Comparison of ENCODE assay signal across 8 mouse cellular contexts in genomic region chr5:112091867-112092535, GRCm38 (mm10).
DNase-seq lines count a peak whose midpoint lies in the region; ATAC-seq lines count a peak whose summit lies in the region.

No protein-coding gene starts in this region.

- ATAC-seq in kidney, embryonic 15.5 days (replicated peaks; ENCODE audit: low FRiP score): no peak

- no peaks in the 10 kb centered on the region for H3K4me1 ChIP-seq in kidney, embryonic 15.5 days

- H3K9ac ChIP-seq in kidney, embryonic 15.5 days: no peak overlapping the region

- intact Hi-C loops in left cerebral cortex, postnatal 10 days (cut with DNase I): no loop called here

- H3K27ac ChIP-seq in kidney, embryonic 15.5 days: no peak overlapping the region

- H3K4me3 ChIP-seq in kidney, embryonic 15.5 days (replicated peaks): no peak overlapping the region

- peak; percentile 14 for DNase-seq in kidney, adult 9 months
- DNase-seq in cerebellum, adult 9-10 months: peak; percentile 62
- peak; percentile 18 for DNase-seq in gastrocnemius, postnatal 25 days
- peak; percentile 63 to 69 for DNase-seq in left cerebral cortex, postnatal 10 days (ENCODE audit: extremely low spot score in 1 of 2, low spot score in 2 of 2)
- no peak for DNase-seq in thymus, adult 18-20 months
- no peak for DNase-seq in embryo, embryonic 11 days
- no peak for DNase-seq in c-Kit-positive CD71-positive TER-119-positive erythroid progenitor cells, embryonic 14.5 days (ENCODE audit: low spot score)

- WGBS in kidney, embryonic 15.5 days: 79% methylated on average over 7 of the region's 7 CpGs

- no peaks in the 10 kb centered on the region for H3K36me3 ChIP-seq in kidney, embryonic 15.5 days

- H3K9me3 ChIP-seq in kidney, embryonic 15.5 days (replicated peaks): no peaks in the 10 kb centered on the region

- H3K27me3 ChIP-seq in kidney, embryonic 15.5 days: 0 out of 2 replicates have a peak, but pooled peaks cover 10% of the 10 kb centered on the region

- no peak overlapping the region for H3K4me2 ChIP-seq in kidney, embryonic 15.5 days

Comparison
In these comparisons a context has a peak if more than half of its experiments do, and no peak if none do; other contexts are left out.
1. DNase-seq: peak in kidney, adult 9 months (single experiment), cerebellum, adult 9-10 months (single experiment), gastrocnemius, postnatal 25 days (single experiment) and left cerebral cortex, postnatal 10 days (2 of 2); none in thymus, adult 18-20 months (0 of 2), embryo, embryonic 11 days (single experiment) and c-Kit-positive CD71-positive TER-119-positive erythroid progenitor cells, embryonic 14.5 days (single experiment).